Mouse (Mus musculus) fibroblast of lung, adult 2 months (primary cell): ENCODE measurements around the gene Plekhs1.
"Not testable (repeated sequence)": the region's sequence is repeated elsewhere in the genome, so short reads cannot be mapped to it uniquely, and the experiment has no call there.

Experiments
- DNase-seq: peaks from one replicate; pipeline ENCODE4 v3.0.0-alpha.2; 2011; ENCODE audit warnings: low read depth

The Plekhs1 gene

GRCm38 (mm10) chr19:56519408-56519807 is 58.0 kb downstream of the Plekhs1 start:
- DNase-seq, result not testable (repeated sequence)

- not testable (repeated sequence) for DNase-seq
Measured at GRCm38 (mm10) chr19:56530529-56530928, 69.1 kb downstream of the Plekhs1 start.

- no peak for DNase-seq
Measured at GRCm38 (mm10) chr19:56531251-56531650, 69.8 kb downstream of the Plekhs1 start.

GRCm38 (mm10) chr19:56533291-56534071 is 72.0 kb downstream of the Plekhs1 start:
- DNase-seq, result no peak

- DNase-seq, result no peak
Measured at GRCm38 (mm10) chr19:56534337-56534736, 72.9 kb downstream of the Plekhs1 start.

- peak; percentile 60 for DNase-seq
Measured at GRCm38 (mm10) chr19:56535064-56535463, 73.6 kb downstream of the Plekhs1 start.

GRCm38 (mm10) chr19:56535765-56536164 is 74.3 kb downstream of the Plekhs1 start:
- no peak for DNase-seq
